In genomic region chr10:19915301-19915700, GRCm38 (mm10) we compare ENCODE assay signal across 9 mouse cellular contexts. TPM values are rescaled to one million over a fixed set of nuclear protein-coding genes. Genes with fewer than 3 reads are reported as not detected.
DNase-seq lines count a peak whose midpoint lies in the region; ATAC-seq and TF ChIP-seq lines count a peak whose summit lies in the region.
"Had no signal": no experiment of that assay in that cellular context is flagged by ENCODE, and none has a peak within 500 bp of the region (broad histone marks: within the 10 kb centered on the region; RNA-seq: fewer than 3 reads in every experiment).

No protein-coding gene starts in this region.

- TF ChIP-seq POLR2A in thymus, adult 2 months (IDR thresholded peaks at IDR 0.05; ENCODE audit: control insufficient read depth, extremely low read depth, insufficient read depth, low read length, poor library complexity) = no peak

- no peak overlapping the region for H3K27ac ChIP-seq in thymus, adult 2 months (ENCODE audit: control insufficient read depth, insufficient read depth, low read length)
- H3K27ac ChIP-seq in kidney, postnatal 0 days = no peak overlapping the region
- H3K27ac ChIP-seq: neural tube, embryonic 12.5 days had no signal

- TF ChIP-seq CTCF in thymus, adult 2 months (IDR thresholded peaks at IDR 0.05; ENCODE audit: borderline replicate concordance, control insufficient read depth, extremely low read depth, insufficient read depth, low read length, poor library complexity) = no peak
- TF ChIP-seq CTCF in kidney, postnatal 0 days (IDR thresholded peaks at IDR 0.05; ENCODE audit: low read depth) = peak; percentile 75

- no peak overlapping the region for H3K9ac ChIP-seq in kidney, postnatal 0 days (ENCODE audit: low read depth, low read length)
- H3K9ac ChIP-seq: neural tube, embryonic 12.5 days had no signal

- H3K36me3 ChIP-seq in thymus, adult 2 months (ENCODE audit: control insufficient read depth, insufficient read depth, low read length) = no peaks in the 10 kb centered on the region
- no peaks in the 10 kb centered on the region for H3K36me3 ChIP-seq in kidney, postnatal 0 days (ENCODE audit: insufficient read depth, low read length)
- H3K36me3 ChIP-seq: neural tube, embryonic 12.5 days had no signal

- ATAC-seq in kidney, postnatal 0 days (replicated peaks; ENCODE audit: low FRiP score, low read depth) = peak; percentile 73
- no peak for ATAC-seq in erythroblast, adult 5-6 weeks (replicated peaks; ENCODE audit: low FRiP score, poor library complexity, severe bottlenecking)

- H3K4me2 ChIP-seq in kidney, postnatal 0 days (ENCODE audit: low read length) = no peak overlapping the region
- H3K4me2 ChIP-seq: neural tube, embryonic 12.5 days had no signal

- WGBS in thymus, adult 2 months = 41% methylated on average over 1 of the region's 1 CpGs
- WGBS in kidney, postnatal 0 days = 55% methylated on average over 1 of the region's 1 CpGs

- no peaks in the 10 kb centered on the region for H3K27me3 ChIP-seq in thymus, adult 2 months (ENCODE audit: control insufficient read depth, insufficient read depth, low read length)
- H3K27me3 ChIP-seq in kidney, postnatal 0 days (ENCODE audit: insufficient read depth, low read length) = no peaks in the 10 kb centered on the region
- H3K27me3 ChIP-seq: neural tube, embryonic 12.5 days had no signal

- peak; percentile 31 for DNase-seq in thymus, adult 2 months
- no peak for DNase-seq in thymus, adult 18-20 months
- DNase-seq in c-Kit-positive CD71-positive TER-119-negative erythroid progenitor cells, embryonic 14.5 days (ENCODE audit: low read depth) = peak; percentile 39
- DNase-seq in gastrocnemius, adult 18-20 months (ENCODE audit: low spot score) = peak; percentile 60
- DNase-seq in kidney, postnatal 0 days (ENCODE audit: low spot score) = peak; percentile 83
- DNase-seq in lung, adult 18-20 months = peak; percentile 66 to 68
- DNase-seq in right cerebral cortex, adult 18-20 months = peak; percentile 78

- no peaks in the 10 kb centered on the region for H3K9me3 ChIP-seq in kidney, postnatal 0 days (replicated peaks; ENCODE audit: low read length)
- H3K9me3 ChIP-seq: neural tube, embryonic 12.5 days had no signal

- H3K4me1 ChIP-seq in thymus, adult 2 months (replicated peaks; ENCODE audit: control insufficient read depth, insufficient read depth, low read length) = no peaks in the 10 kb centered on the region
- H3K4me1 ChIP-seq in kidney, postnatal 0 days (replicated peaks; ENCODE audit: insufficient read depth, low read length) = no peaks in the 10 kb centered on the region
- H3K4me1 ChIP-seq: neural tube, embryonic 12.5 days had no signal

- no peak overlapping the region for H3K4me3 ChIP-seq in thymus, adult 2 months (ENCODE audit: control insufficient read depth, insufficient read depth, low read length)
- H3K4me3 ChIP-seq in kidney, postnatal 0 days (replicated peaks; ENCODE audit: low read depth, low read length) = no peak overlapping the region
- H3K4me3 ChIP-seq: neural tube, embryonic 12.5 days had no signal

RNA-seq across cellular contexts. Expression of gene Pex7, which starts 7.8 kb away (rescaled TPM):
- polyA plus RNA-seq in thymus, adult 2 months (2012; rRNA removed) = 26.1 and 27.2 TPM in 2 replicates
- total RNA-seq in gastrocnemius, adult 18-20 months (2021) = 10 to 100 TPM; 20.6 to 21.7 TPM
- 61.1 and 64.8 TPM in 2 replicates for polyA plus RNA-seq in kidney, postnatal 0 days (2015; fragmentation: Nextera tagmentation; extraction: Ambion mirVana)
- 4.2 and 6.5 TPM in 2 replicates for total RNA-seq in erythroblast, adult 5-6 weeks (2015; ENCODE audit: low replicate concordance)
- 3.3 and 4.2 TPM in 2 replicates for total RNA-seq in erythroblast, adult 5-6 weeks (2017; ENCODE audit: low replicate concordance)

RNA-seq across cellular contexts. Expression of gene Map3k5, which starts 19.0 kb away (rescaled TPM):
- 2.9 and 3.5 TPM in 2 replicates for polyA plus RNA-seq in thymus, adult 2 months (2012; rRNA removed)
- total RNA-seq in gastrocnemius, adult 18-20 months (2021) = 1 to 10 TPM; 7.3 to 8.4 TPM
- polyA plus RNA-seq in kidney, postnatal 0 days (2015; fragmentation: Nextera tagmentation; extraction: Ambion mirVana) = 2.2 and 3.0 TPM in 2 replicates
- total RNA-seq in erythroblast, adult 5-6 weeks (2015; ENCODE audit: low replicate concordance) = 3.1 and 4.2 TPM in 2 replicates
- total RNA-seq in erythroblast, adult 5-6 weeks (2017; ENCODE audit: low replicate concordance) = 4.6 and 8.8 TPM in 2 replicates

Comparison
In these comparisons a context has a peak if more than half of its experiments do, and no peak if none do; other contexts are left out.
1. DNase-seq: peak in thymus, adult 2 months (single experiment), c-Kit-positive CD71-positive TER-119-negative erythroid progenitor cells, embryonic 14.5 days (single experiment), gastrocnemius, adult 18-20 months (single experiment), kidney, postnatal 0 days (single experiment), lung, adult 18-20 months (2 of 2) and right cerebral cortex, adult 18-20 months (single experiment); none in thymus, adult 18-20 months (0 of 2).